Mouse (Mus musculus) layer of hippocampus, postnatal 25 days (tissue): Measurements from ENCODE around the gene Myo1h. TPM values are rescaled to one million over a fixed set of nuclear protein-coding genes. Genes with fewer than 3 reads are reported as not detected.
A peak's percentile ranks its signal among the peaks of the same experiment; 100 is the strongest.

Experiments used
- DNase-seq, 2 experiments: peaks; one replicate each; pipeline ENCODE4 v3.0.0; 2022; ENCODE audit warnings: mixed read lengths in 2 of 2, low spot score in 1 of 2; ENCODE audit errors: extremely low spot score in 1 of 2
- total RNA-seq, 2 experiments: library from RNA; stranded (reverse); gene quantifications; 2 replicates each; pipeline ENCODE4 v1.2.3; 2021

Myo1h gene
- total RNA-seq, 2 experiments from 2014 or later = 2.4 to 2.7 TPM

- DNase-seq = peak; percentile 29 to 42
These were observed 68.2 kb downstream of the Myo1h start for GRCm38 (mm10) chr5:114356936-114357751.

GRCm38 (mm10) chr5:114358833-114359232 is 69.9 kb downstream of the Myo1h start:
- DNase-seq = peak; percentile 46 to 50

- DNase-seq = no peak
These were observed 70.6 kb downstream of the Myo1h start for GRCm38 (mm10) chr5:114359586-114359985.

- no peak for DNase-seq
These were observed 72.0 kb downstream of the Myo1h start for GRCm38 (mm10) chr5:114360968-114361367.

GRCm38 (mm10) chr5:114365043-114365752 is 76.2 kb downstream of the Myo1h start:
- DNase-seq = no peak

- DNase-seq = no peak
These were observed 79.2 kb downstream of the Myo1h start for GRCm38 (mm10) chr5:114368121-114368520.

GRCm38 (mm10) chr5:114368803-114369496 is 80.0 kb downstream of the Myo1h start:
- no peak for DNase-seq

GRCm38 (mm10) chr5:114369921-114370320 is 81.0 kb downstream of the Myo1h start:
- no peak for DNase-seq

GRCm38 (mm10) chr5:114370371-114370776 is 81.4 kb downstream of the Myo1h start:
- DNase-seq = no peak

- no peak for DNase-seq
These were observed 82.4 kb downstream of the Myo1h start for GRCm38 (mm10) chr5:114371331-114371730.

- no peak for DNase-seq
These were observed 82.9 kb downstream of the Myo1h start for GRCm38 (mm10) chr5:114371731-114372473.

- DNase-seq = no peak
These were observed 83.6 kb downstream of the Myo1h start for GRCm38 (mm10) chr5:114372565-114372964.

GRCm38 (mm10) chr5:114373174-114373573 is 84.2 kb downstream of the Myo1h start:
- DNase-seq = no peak

- no peak for DNase-seq
These were observed 84.6 kb downstream of the Myo1h start for GRCm38 (mm10) chr5:114373581-114373980.

- no peak for DNase-seq
These were observed 85.6 kb downstream of the Myo1h start for GRCm38 (mm10) chr5:114374409-114375213.

- DNase-seq = no peak
These were observed 89.4 kb downstream of the Myo1h start for GRCm38 (mm10) chr5:114378177-114378920.

GRCm38 (mm10) chr5:114378936-114379335 is 90.0 kb downstream of the Myo1h start:
- DNase-seq = no peak

- no peak for DNase-seq
These were observed 90.8 kb downstream of the Myo1h start for GRCm38 (mm10) chr5:114379763-114380162.
